Mouse (Mus musculus) ES-E14 (cell line): Measurements from ENCODE around the gene Dnajc7.

Experiments
- CHD2 ChIP-seq: IDR thresholded peaks from 2 replicates; pipeline ENCODE4 v1.6.1; 2014; ENCODE audit warnings: mild to moderate bottlenecking, low read depth, low read length, inconsistent platforms
- HCFC1 ChIP-seq: IDR thresholded peaks from 2 replicates; pipeline ENCODE4 v1.6.1; 2012; ENCODE audit warnings: low read length, inconsistent platforms, borderline replicate concordance; ENCODE audit not compliant: insufficient read depth
- MAFK ChIP-seq: IDR thresholded peaks from 2 replicates; pipeline ENCODE4 v1.6.1; 2014; ENCODE audit warnings: mild to moderate bottlenecking, low read depth, low read length, inconsistent platforms; ENCODE audit not compliant: insufficient read depth
- ZC3H11A ChIP-seq: IDR thresholded peaks from 2 replicates; pipeline ENCODE4 v1.6.1; 2012; ENCODE audit warnings: low read depth, mild to moderate bottlenecking, inconsistent platforms, low read length, borderline replicate concordance
- ZNF384 ChIP-seq: IDR thresholded peaks from 2 replicates; pipeline ENCODE4 v1.6.1; 2012; ENCODE audit warnings: low read depth, low read length, inconsistent platforms

- TF ChIP-seq ZNF384 (no peak), HCFC1 (no peak), MAFK (no peak), ZC3H11A (no peak), CHD2 (no peak)
Observed at GRCm38 (mm10) chr11:100626701-100627195, 6.8 kb upstream of the Dnajc7 start.
